Mouse (Mus musculus): Measurements from ENCODE around the gene Enc1. TPM values are rescaled to one million over a fixed set of nuclear protein-coding genes. Genes with fewer than 3 reads are reported as not detected.

Gene Enc1
- polyA plus RNA-seq, 1 experiment, result 4.4 TPM

- Histone ChIP-seq H3K4me1 (ENCODE audit: control insufficient read depth, insufficient read depth, insufficient read length) (peaks cover 4% of the 10 kb centered on the region; the same call in 1 of the 2 replicates), H3K4me3 (ENCODE audit: extremely low read depth, insufficient read depth, insufficient read length) (no peak overlapping the region), H3K27ac (ENCODE audit: insufficient read depth, low read length) (no peak overlapping the region), H3K36me3 (ENCODE audit: control insufficient read depth, insufficient read depth, low read length) (no peaks in the 10 kb centered on the region), H3K27me3 (ENCODE audit: control insufficient read depth, insufficient read depth, low read length) (no peaks in the 10 kb centered on the region)
- no peak for TF ChIP-seq POLR2A (IDR thresholded peaks at IDR 0.05; ENCODE audit: low read depth, low read length)
- no peak for TF ChIP-seq CTCF (IDR thresholded peaks at IDR 0.05; ENCODE audit: extremely low read depth, insufficient read depth, insufficient read length, insufficient replicate concordance)
- no peak for DNase-seq (ENCODE audit: low read depth in 1 of 2, low spot score in 2 of 2)
- WGBS, result 59% methylated on average over 9 of the region's 9 CpGs
Observed at GRCm38 (mm10) chr13:97295101-97295852, 54.4 kb downstream of the Enc1 start.

GRCm38 (mm10) chr13:97295853-97296219 is 54.9 kb downstream of the Enc1 start:
- H3K36me3 ChIP-seq (ENCODE audit: control insufficient read depth, insufficient read depth, low read length), result no peaks in the 10 kb centered on the region
- no peak overlapping the region for H3K4me3 ChIP-seq (ENCODE audit: extremely low read depth, insufficient read depth, insufficient read length)
- no peaks in the 10 kb centered on the region for H3K27me3 ChIP-seq (ENCODE audit: control insufficient read depth, insufficient read depth, low read length)
- WGBS, result 48% methylated on average over 11 of the region's 11 CpGs
- TF ChIP-seq POLR2A (IDR thresholded peaks at IDR 0.05; ENCODE audit: low read depth, low read length) (no peak), CTCF (IDR thresholded peaks at IDR 0.05; ENCODE audit: extremely low read depth, insufficient read depth, insufficient read length, insufficient replicate concordance) (no peak)
- no peak overlapping the region for H3K27ac ChIP-seq (ENCODE audit: insufficient read depth, low read length)
- DNase-seq (ENCODE audit: low read depth in 1 of 2, low spot score in 2 of 2), result no peak
- peaks cover 4% of the 10 kb centered on the region; the same call in 1 of the 2 replicates for H3K4me1 ChIP-seq (ENCODE audit: control insufficient read depth, insufficient read depth, insufficient read length)

GRCm38 (mm10) chr13:97296281-97296680 is 55.4 kb downstream of the Enc1 start:
- WGBS, result 92% methylated on average over 8 of the region's 8 CpGs
- no peaks in the 10 kb centered on the region for H3K27me3 ChIP-seq (ENCODE audit: control insufficient read depth, insufficient read depth, low read length)
- no peak overlapping the region for H3K4me3 ChIP-seq (ENCODE audit: extremely low read depth, insufficient read depth, insufficient read length)
- TF ChIP-seq CTCF (IDR thresholded peaks at IDR 0.05; ENCODE audit: extremely low read depth, insufficient read depth, insufficient read length, insufficient replicate concordance), result no peak
- TF ChIP-seq POLR2A (IDR thresholded peaks at IDR 0.05; ENCODE audit: low read depth, low read length), result no peak
- no peak for DNase-seq (ENCODE audit: low read depth in 1 of 2, low spot score in 2 of 2)
- H3K36me3 ChIP-seq (ENCODE audit: control insufficient read depth, insufficient read depth, low read length), result no peaks in the 10 kb centered on the region
- H3K4me1 ChIP-seq (ENCODE audit: control insufficient read depth, insufficient read depth, insufficient read length), result peaks cover 4% of the 10 kb centered on the region; the same call in 1 of the 2 replicates
- no peak overlapping the region for H3K27ac ChIP-seq (ENCODE audit: insufficient read depth, low read length)

- no peak for TF ChIP-seq POLR2A (IDR thresholded peaks at IDR 0.05; ENCODE audit: low read depth, low read length)
- TF ChIP-seq CTCF (IDR thresholded peaks at IDR 0.05; ENCODE audit: extremely low read depth, insufficient read depth, insufficient read length, insufficient replicate concordance), result no peak
- no peaks in the 10 kb centered on the region for H3K36me3 ChIP-seq (ENCODE audit: control insufficient read depth, insufficient read depth, low read length)
- peaks cover 4% of the 10 kb centered on the region; the same call in 1 of the 2 replicates for H3K4me1 ChIP-seq (ENCODE audit: control insufficient read depth, insufficient read depth, insufficient read length)
- no peak overlapping the region for H3K4me3 ChIP-seq (ENCODE audit: extremely low read depth, insufficient read depth, insufficient read length)
- DNase-seq (ENCODE audit: low read depth in 1 of 2, low spot score in 2 of 2), result no peak
- 95% methylated on average over 5 of the region's 5 CpGs for WGBS
- no peaks in the 10 kb centered on the region for H3K27me3 ChIP-seq (ENCODE audit: control insufficient read depth, insufficient read depth, low read length)
- H3K27ac ChIP-seq (ENCODE audit: insufficient read depth, low read length), result no peak overlapping the region
Observed at GRCm38 (mm10) chr13:97296757-97297156, 55.9 kb downstream of the Enc1 start.

- Histone ChIP-seq H3K27me3 (ENCODE audit: control insufficient read depth, insufficient read depth, low read length) (no peaks in the 10 kb centered on the region), H3K36me3 (ENCODE audit: control insufficient read depth, insufficient read depth, low read length) (no peaks in the 10 kb centered on the region), H3K27ac (ENCODE audit: insufficient read depth, low read length) (no peak overlapping the region), H3K4me3 (ENCODE audit: extremely low read depth, insufficient read depth, insufficient read length) (no peak overlapping the region), H3K4me1 (ENCODE audit: control insufficient read depth, insufficient read depth, insufficient read length) (peaks cover 4% of the 10 kb centered on the region; the same call in 1 of the 2 replicates)
- 89% methylated on average over 14 of the region's 14 CpGs for WGBS
- no peak for DNase-seq (ENCODE audit: low read depth in 1 of 2, low spot score in 2 of 2)
- TF ChIP-seq CTCF (IDR thresholded peaks at IDR 0.05; ENCODE audit: extremely low read depth, insufficient read depth, insufficient read length, insufficient replicate concordance) (no peak), POLR2A (IDR thresholded peaks at IDR 0.05; ENCODE audit: low read depth, low read length) (no peak)
Observed at GRCm38 (mm10) chr13:97297418-97298050, 56.6 kb downstream of the Enc1 start.

GRCm38 (mm10) chr13:97298896-97299295 is 58.0 kb downstream of the Enc1 start:
- Histone ChIP-seq H3K36me3 (ENCODE audit: control insufficient read depth, insufficient read depth, low read length) (no peaks in the 10 kb centered on the region), H3K27me3 (ENCODE audit: control insufficient read depth, insufficient read depth, low read length) (no peaks in the 10 kb centered on the region), H3K4me3 (ENCODE audit: extremely low read depth, insufficient read depth, insufficient read length) (no peak overlapping the region), H3K4me1 (ENCODE audit: control insufficient read depth, insufficient read depth, insufficient read length) (peaks cover 4% of the 10 kb centered on the region; the same call in 1 of the 2 replicates), H3K27ac (ENCODE audit: insufficient read depth, low read length) (no peak overlapping the region)
- TF ChIP-seq POLR2A (IDR thresholded peaks at IDR 0.05; ENCODE audit: low read depth, low read length), result no peak
- TF ChIP-seq CTCF (IDR thresholded peaks at IDR 0.05; ENCODE audit: extremely low read depth, insufficient read depth, insufficient read length, insufficient replicate concordance), result no peak
- no peak for DNase-seq (ENCODE audit: low read depth in 1 of 2, low spot score in 2 of 2)
- WGBS, result 94% methylated on average over 4 of the region's 4 CpGs

Data from spleen, adult 2 months (tissue).